Mouse (Mus musculus): Measurements from ENCODE around the gene Selenbp1.

DNA sequence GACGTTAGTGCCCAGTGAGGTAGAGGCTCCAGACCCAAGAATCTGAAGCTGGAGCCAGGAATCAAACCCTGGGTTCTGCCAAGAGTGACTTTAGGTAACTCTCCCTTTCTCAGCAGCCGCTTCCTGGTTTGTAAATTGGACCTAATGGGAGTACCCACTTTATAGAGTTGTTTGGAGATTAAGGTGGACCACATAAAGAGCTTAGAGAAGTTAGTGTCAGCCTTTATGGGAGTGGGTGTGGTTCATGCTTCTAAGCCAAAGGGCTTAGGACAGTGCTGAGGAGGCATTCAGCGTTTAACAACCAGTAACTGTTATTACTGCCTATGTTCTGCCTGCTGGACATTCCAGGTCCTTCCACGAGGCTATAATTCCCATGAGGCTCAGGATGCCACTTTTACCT lies 14.0 kb upstream of the Selenbp1 start:
- TF ChIP-seq CTCF (IDR thresholded peaks at IDR 0.05; ENCODE audit: extremely low read depth, insufficient read depth, low read length) (no peak), POLR2A (IDR thresholded peaks at IDR 0.05; ENCODE audit: extremely low read depth, insufficient read depth, low read length) (no peak)

Measured in cortical plate, adult 2 months (tissue).